Mouse (Mus musculus) liver, embryonic 12.5 days (tissue): ENCODE data around the gene Cers5. TPM values are rescaled to one million over a fixed set of nuclear protein-coding genes. Genes with fewer than 3 reads are reported as not detected.

Experiments used
- ATAC-seq: fragments of 200-750 bp; cut with Nextera tagmentation; 2 replicates; pipeline ENCODE4 v1.8.0; 2017; ENCODE audit warnings: moderate number of reproducible peaks, mild to moderate bottlenecking, moderate library complexity
- H3K27ac ChIP-seq: fragments of 300-500 bp; sonication (generic); 2 replicates; pipeline ENCODE4 v1.5.1; 2016; ENCODE audit warnings: mild to moderate bottlenecking
- H3K27me3 ChIP-seq: fragments of 300-500 bp; sonication (generic); replicated peaks from 2 replicates; pipeline ENCODE4 v1.6.1; 2016; ENCODE audit warnings: mild to moderate bottlenecking, moderate library complexity
- H3K36me3 ChIP-seq: fragments of 300-500 bp; sonication (generic); 2 replicates; pipeline ENCODE4 v1.6.1; 2016; ENCODE audit warnings: mild to moderate bottlenecking, moderate library complexity
- H3K4me1 ChIP-seq: fragments of 300-500 bp; sonication (generic); 2 replicates; pipeline ENCODE4 v1.6.1; 2016
- H3K4me2 ChIP-seq: fragments of 300-500 bp; sonication (generic); 2 replicates; pipeline ENCODE4 v1.6.1; 2016; ENCODE audit warnings: mild to moderate bottlenecking, moderate library complexity
- H3K4me3 ChIP-seq: fragments of 300-500 bp; sonication (generic); 2 replicates; pipeline ENCODE4 v1.5.1; 2016; ENCODE audit warnings: mild to moderate bottlenecking, moderate library complexity
- H3K9ac ChIP-seq: fragments of 300-500 bp; sonication (generic); 2 replicates; pipeline ENCODE4 v1.6.1; 2016; ENCODE audit warnings: mild to moderate bottlenecking, moderate library complexity
- H3K9me3 ChIP-seq: fragments of 300-500 bp; sonication (generic); replicated peaks from 2 replicates; pipeline ENCODE4 v1.6.1; 2016; ENCODE audit warnings: mild to moderate bottlenecking, moderate library complexity
- WGBS: fragments of 180-500 bp; shearing (Covaris S2); methylation state at CpG from one replicate; pipeline ENCODE4 v1.1.7; 2016; ENCODE audit not compliant: insufficient replicate concordance; 5-methylcytosine and 5-hydroxymethylcytosine counted together
- polyA plus RNA-seq: library from polyadenylated mRNA; unstranded; fragments of >200 nt; fragmentation: Nextera tagmentation; extraction: Ambion mirVana; gene quantifications from 2 replicates; pipeline ENCODE4 v1.2.1, GENCODE M21; 2016

The Cers5 gene
- polyA plus RNA-seq, 1 experiment from 2014 or later, result 19.1 TPM

- Histone ChIP-seq H3K27ac (no peak overlapping the region), H3K4me2 (no peak overlapping the region), H3K9ac (no peak overlapping the region), H3K9me3 (no peaks in the 10 kb centered on the region), H3K4me3 (no peak overlapping the region), H3K36me3 (peaks cover 14% of the 10 kb centered on the region), H3K27me3 (no peaks in the 10 kb centered on the region), H3K4me1 (peaks cover 7% of the 10 kb centered on the region; the same call in 1 of the 2 replicates)
- no peak for ATAC-seq
- 73% methylated on average over 4 of the region's 4 CpGs for WGBS
Measured at GRCm38 (mm10) chr15:99805673-99806072, 33.0 kb upstream of the Cers5 start.

DNA sequence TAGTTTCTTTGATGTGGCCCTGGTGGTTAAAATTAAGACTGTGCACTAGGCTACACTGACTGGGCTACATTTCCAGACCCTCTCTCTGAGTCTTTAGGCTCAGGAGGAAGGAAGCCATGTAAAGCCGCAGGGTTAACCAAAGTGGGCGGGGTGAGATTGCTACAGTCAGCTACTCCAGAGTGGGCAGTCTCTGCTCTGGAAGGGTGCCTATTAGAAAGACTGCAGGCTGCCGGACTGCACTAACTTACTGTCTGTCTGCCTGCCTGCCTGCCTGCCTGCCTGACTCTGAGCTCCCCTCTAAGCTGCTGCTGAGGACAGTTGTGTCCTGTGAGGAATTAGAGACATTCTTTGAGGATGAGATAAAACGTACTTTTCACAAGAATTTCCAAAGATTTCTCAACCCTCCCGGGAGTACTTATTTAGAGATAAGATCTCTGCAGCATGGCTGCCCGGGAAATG is 30.5 kb upstream of the Cers5 start:
- Histone ChIP-seq H3K4me1 (peaks cover 7% of the 10 kb centered on the region; the same call in 1 of the 2 replicates), H3K4me3 (no peak overlapping the region), H3K9me3 (no peaks in the 10 kb centered on the region), H3K36me3 (peaks cover 14% of the 10 kb centered on the region), H3K4me2 (0 out of 2 replicates have a peak overlapping the region, but pooled peaks have one; percentile 14), H3K9ac (no peak overlapping the region), H3K27ac (no peak overlapping the region), H3K27me3 (no peaks in the 10 kb centered on the region)
- ATAC-seq, result no peak
- WGBS, result 8% methylated on average over 6 of the region's 6 CpGs

- no peak overlapping the region for H3K9ac ChIP-seq
- H3K27ac ChIP-seq, result no peak overlapping the region
- WGBS, result 56% methylated on average over 24 of the region's 24 CpGs
Measured at GRCm38 (mm10) chr15:99801885-99802572, 29.3 kb upstream of the Cers5 start.

DNA sequence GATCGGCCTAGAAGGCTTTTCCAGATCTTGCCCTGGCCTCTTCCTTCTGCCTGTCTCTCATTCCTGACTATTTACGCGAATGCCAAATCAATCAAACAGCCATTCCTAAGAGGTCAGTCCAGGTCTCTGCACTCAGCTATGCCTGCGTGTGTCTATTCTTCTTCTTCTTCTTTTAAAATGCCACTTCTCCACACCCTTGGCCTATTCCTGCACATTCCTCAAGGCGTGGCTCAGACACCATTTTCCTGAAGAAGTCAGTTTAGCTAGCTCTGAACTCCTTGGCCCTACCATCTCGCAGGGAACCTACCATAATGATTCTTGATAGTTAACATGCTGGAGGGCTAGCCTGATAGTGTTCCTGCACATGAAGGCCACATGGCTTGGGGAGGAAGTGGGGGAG is 27.0 kb upstream of the Cers5 start:
- Histone ChIP-seq H3K27ac (no peak overlapping the region), H3K27me3 (no peaks in the 10 kb centered on the region), H3K4me1 (peaks cover 7% of the 10 kb centered on the region; the same call in 1 of the 2 replicates), H3K4me2 (no peak overlapping the region), H3K36me3 (peaks cover 10% of the 10 kb centered on the region), H3K9me3 (no peaks in the 10 kb centered on the region), H3K4me3 (no peak overlapping the region), H3K9ac (no peak overlapping the region)
- 60% methylated on average over 6 of the region's 6 CpGs for WGBS
- no peak for ATAC-seq

More at GRCm38 (mm10) chr15:99801885-99802572, 29.3 kb upstream of the Cers5 start:
- Histone ChIP-seq H3K4me1 (peaks cover 7% of the 10 kb centered on the region; the same call in 1 of the 2 replicates), H3K4me3 (no peak overlapping the region), H3K36me3 (peaks cover 14% of the 10 kb centered on the region), H3K27me3 (no peaks in the 10 kb centered on the region), H3K4me2 (no peak overlapping the region), H3K9me3 (no peaks in the 10 kb centered on the region)
- no peak for ATAC-seq

DNA sequence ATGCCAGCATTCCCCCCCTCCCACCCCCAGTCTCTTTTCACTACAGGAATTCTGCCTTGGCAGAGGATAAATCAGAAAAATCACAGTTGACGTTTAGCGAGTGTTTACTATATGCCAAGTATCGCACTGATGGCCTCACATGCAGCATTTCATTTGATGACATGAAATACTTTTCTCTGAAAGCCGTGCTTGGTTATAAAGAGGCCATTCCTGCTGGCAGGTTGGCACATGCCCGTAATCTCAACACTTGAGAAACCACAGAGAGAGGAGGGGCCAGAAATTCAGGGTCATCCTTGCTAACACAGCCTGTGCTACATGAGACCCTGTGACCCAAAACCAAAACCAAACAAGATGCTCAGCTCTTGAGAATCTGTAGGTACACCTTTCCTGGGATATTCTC is 25.2 kb upstream of the Cers5 start:
- peaks cover 22% of the 10 kb centered on the region for H3K36me3 ChIP-seq
- no peaks in the 10 kb centered on the region for H3K27me3 ChIP-seq
- no peak overlapping the region for H3K27ac ChIP-seq
- H3K4me2 ChIP-seq, result no peak overlapping the region
- no peak overlapping the region for H3K9ac ChIP-seq
- ATAC-seq, result no peak
- H3K4me1 ChIP-seq, result no peaks in the 10 kb centered on the region
- WGBS, result 80% methylated on average over 5 of the region's 5 CpGs
- H3K9me3 ChIP-seq, result no peaks in the 10 kb centered on the region
- no peak overlapping the region for H3K4me3 ChIP-seq

DNA sequence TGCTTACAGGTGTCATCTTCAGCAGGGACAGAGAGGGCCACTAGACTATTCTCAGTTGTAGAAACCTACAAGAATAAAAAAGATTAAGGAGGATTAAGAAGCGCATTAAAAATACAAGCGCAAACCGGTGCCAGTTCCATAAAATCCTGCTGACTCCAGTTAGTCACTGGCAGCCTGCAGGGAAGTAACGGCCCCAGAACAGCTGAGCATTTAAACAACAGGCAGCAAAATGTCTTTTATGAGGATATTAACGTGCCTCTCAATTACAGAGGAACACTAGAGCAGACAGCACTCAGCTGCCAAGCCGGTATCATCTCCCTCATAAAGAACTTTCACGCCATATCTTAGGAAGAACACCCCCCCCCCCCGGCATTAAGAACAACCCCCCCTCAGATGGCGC is 24.1 kb upstream of the Cers5 start:
- Histone ChIP-seq H3K4me2 (no peak overlapping the region), H3K36me3 (peaks cover 30% of the 10 kb centered on the region), H3K9me3 (no peaks in the 10 kb centered on the region), H3K4me1 (no peaks in the 10 kb centered on the region), H3K27ac (no peak overlapping the region), H3K4me3 (no peak overlapping the region), H3K9ac (no peak overlapping the region), H3K27me3 (no peaks in the 10 kb centered on the region)
- 82% methylated on average over 9 of the region's 9 CpGs for WGBS
- no peak for ATAC-seq

DNA sequence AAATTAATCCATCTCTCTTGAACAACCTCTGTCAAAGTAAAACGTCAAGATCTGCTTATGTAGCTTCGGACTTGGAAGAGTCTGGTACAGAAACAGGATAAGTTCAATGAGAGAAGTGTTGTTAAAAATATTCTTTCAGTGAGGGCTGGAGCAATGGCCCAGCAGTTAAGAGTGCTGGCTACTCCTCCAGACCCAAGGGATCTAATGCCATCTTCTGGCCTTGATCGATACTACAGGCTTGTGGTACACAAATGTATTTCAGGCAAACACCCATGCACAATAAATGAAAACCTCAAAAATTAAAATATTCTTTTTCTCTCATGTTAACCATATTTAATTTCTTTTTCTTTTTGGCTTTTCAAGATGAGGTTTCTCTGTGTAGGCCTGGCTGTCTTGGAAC is 23.4 kb upstream of the Cers5 start:
- Histone ChIP-seq H3K4me1 (no peaks in the 10 kb centered on the region), H3K4me3 (no peak overlapping the region), H3K9me3 (no peaks in the 10 kb centered on the region), H3K27me3 (no peaks in the 10 kb centered on the region), H3K4me2 (no peak overlapping the region), H3K36me3 (peaks cover 37% of the 10 kb centered on the region), H3K27ac (no peak overlapping the region), H3K9ac (no peak overlapping the region)
- 69% methylated on average over 3 of the region's 3 CpGs for WGBS
- ATAC-seq, result no peak

DNA sequence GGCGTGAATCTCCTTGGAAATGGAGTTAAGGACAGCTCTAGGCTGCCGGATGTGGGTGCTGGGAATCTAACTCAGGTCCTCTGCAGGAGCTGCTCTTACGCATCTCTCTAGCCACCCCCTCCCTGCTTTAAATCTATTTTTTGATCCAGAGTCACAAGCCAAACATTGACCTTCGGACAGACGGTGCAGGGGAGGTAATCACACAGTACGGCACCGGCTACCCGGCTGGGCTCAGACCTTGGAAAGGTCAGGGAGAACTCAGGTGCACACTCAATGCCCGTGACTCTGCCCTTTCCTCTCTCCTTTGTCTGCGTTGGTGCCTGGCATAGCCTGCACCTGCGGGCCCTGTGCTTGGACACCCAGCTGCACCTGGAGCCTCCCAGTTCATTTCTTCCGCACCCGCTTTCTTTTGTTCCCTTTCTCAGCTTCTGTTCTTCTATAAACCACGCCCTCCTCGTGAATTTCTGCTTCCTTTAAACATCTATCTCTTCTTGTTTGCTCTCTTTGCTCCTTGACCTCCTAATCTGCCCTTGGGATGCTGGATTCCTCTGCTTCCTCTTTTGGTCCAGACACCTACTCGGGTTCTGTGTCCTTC is 19.6 kb upstream of the Cers5 start:
- no peaks in the 10 kb centered on the region for H3K27me3 ChIP-seq
- H3K9me3 ChIP-seq, result no peaks in the 10 kb centered on the region
- H3K27ac ChIP-seq, result no peak overlapping the region
- no peak overlapping the region for H3K9ac ChIP-seq
- no peaks in the 10 kb centered on the region for H3K4me1 ChIP-seq
- no peak overlapping the region for H3K4me2 ChIP-seq
- ATAC-seq, result no peak
- WGBS, result 74% methylated on average over 16 of the region's 16 CpGs
- no peak overlapping the region for H3K4me3 ChIP-seq
- peaks cover 38% of the 10 kb centered on the region for H3K36me3 ChIP-seq

DNA sequence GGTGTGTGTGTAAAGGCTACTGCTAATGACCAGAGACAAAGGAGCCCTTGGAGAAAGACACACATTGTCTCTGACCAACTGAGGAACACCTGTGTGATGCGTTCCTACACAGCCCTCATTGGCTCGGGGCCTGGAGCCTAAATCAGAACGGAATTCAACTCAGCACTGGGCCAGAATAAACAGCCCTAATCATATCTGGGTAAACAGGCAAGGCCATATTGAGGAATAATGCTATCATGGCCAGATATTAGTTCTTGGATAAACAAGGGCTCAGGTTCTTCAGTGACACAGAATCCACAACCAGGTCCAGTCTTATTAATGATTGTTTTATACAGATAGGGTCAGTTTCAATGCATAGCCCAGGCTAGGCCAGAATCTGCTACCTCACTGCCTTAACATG is 18.3 kb upstream of the Cers5 start:
- 73% methylated on average over 3 of the region's 3 CpGs for WGBS
- no peak for ATAC-seq
- H3K9me3 ChIP-seq, result no peaks in the 10 kb centered on the region

GRCm38 (mm10) chr15:99790464-99790863 is 17.8 kb upstream of the Cers5 start:
- 74% methylated on average over 6 of the region's 6 CpGs for WGBS
- Histone ChIP-seq H3K9me3 (no peaks in the 10 kb centered on the region), H3K36me3 (peaks cover 31% of the 10 kb centered on the region), H3K4me3 (no peak overlapping the region), H3K9ac (no peak overlapping the region), H3K4me2 (no peak overlapping the region), H3K4me1 (no peaks in the 10 kb centered on the region), H3K27ac (no peak overlapping the region), H3K27me3 (no peaks in the 10 kb centered on the region)
- ATAC-seq, result no peak

More for the DNA sequence above, 18.3 kb upstream of the Cers5 start:
- Histone ChIP-seq H3K27me3 (no peaks in the 10 kb centered on the region), H3K9ac (no peak overlapping the region), H3K4me1 (no peaks in the 10 kb centered on the region), H3K36me3 (peaks cover 31% of the 10 kb centered on the region), H3K27ac (no peak overlapping the region), H3K4me2 (no peak overlapping the region), H3K4me3 (no peak overlapping the region)

DNA sequence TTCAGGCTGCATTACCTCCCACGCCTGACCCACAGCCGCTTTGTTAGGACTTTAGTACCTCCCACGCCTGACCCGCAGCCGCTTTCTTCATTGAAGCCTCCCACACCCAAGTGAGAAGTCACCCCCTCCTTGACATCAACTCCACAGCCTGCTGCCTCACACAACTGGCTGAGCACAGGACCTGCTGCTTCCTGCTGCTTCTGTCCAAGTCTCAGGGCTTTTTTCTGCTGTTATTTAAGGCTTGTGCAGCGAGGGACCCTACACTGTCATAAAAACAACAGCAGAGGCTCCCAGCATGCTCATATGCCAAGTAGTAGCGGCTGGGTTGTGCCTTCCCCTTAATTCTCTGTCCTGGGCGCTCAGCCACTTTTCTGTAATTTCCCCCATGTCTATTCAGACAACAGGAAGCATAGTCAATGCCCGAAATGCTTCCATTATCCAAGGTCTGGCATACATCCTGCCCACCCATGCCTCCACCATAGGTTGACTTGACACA is 15.0 kb upstream of the Cers5 start:
- no peaks in the 10 kb centered on the region for H3K4me1 ChIP-seq
- 64% methylated on average over 9 of the region's 9 CpGs for WGBS
- no peak for ATAC-seq
- no peaks in the 10 kb centered on the region for H3K27me3 ChIP-seq
- H3K4me2 ChIP-seq, result no peak overlapping the region
- no peaks in the 10 kb centered on the region for H3K9me3 ChIP-seq
- no peak overlapping the region for H3K27ac ChIP-seq
- H3K9ac ChIP-seq, result no peak overlapping the region
- peaks cover 25% of the 10 kb centered on the region for H3K36me3 ChIP-seq
- no peak overlapping the region for H3K4me3 ChIP-seq

- 84% methylated on average over 16 of the region's 16 CpGs for WGBS
- H3K9me3 ChIP-seq, result no peaks in the 10 kb centered on the region
- H3K36me3 ChIP-seq, result peaks cover 22% of the 10 kb centered on the region; the same call in 1 of the 2 replicates
- no peaks in the 10 kb centered on the region for H3K4me1 ChIP-seq
- H3K4me3 ChIP-seq, result no peak overlapping the region
- no peaks in the 10 kb centered on the region for H3K27me3 ChIP-seq
- H3K4me2 ChIP-seq, result no peak overlapping the region
- no peak overlapping the region for H3K27ac ChIP-seq
- no peak for ATAC-seq
- H3K9ac ChIP-seq, result no peak overlapping the region
Measured at GRCm38 (mm10) chr15:99778677-99779335, 6.1 kb upstream of the Cers5 start.
